Mouse (Mus musculus) cerebellum, adult 2 months (tissue): ENCODE data around the gene Prom1.

Source experiments
- CTCF ChIP-seq: fragments of 200-500 bp; IDR thresholded peaks from 2 replicates; pipeline ENCODE4 v1.5.1; 2011; ENCODE audit warnings: low read depth, mild to moderate bottlenecking, control low read depth, low read length, moderate library complexity, borderline replicate concordance; ENCODE audit not compliant: insufficient read depth
- POLR2A ChIP-seq: fragments of 200-500 bp; IDR thresholded peaks from 2 replicates; pipeline ENCODE4 v1.6.1; 2011; ENCODE audit warnings: low read length, control low read depth, borderline replicate concordance; ENCODE audit not compliant: insufficient read depth

GRCm38 (mm10) chr5:44095697-44096096, 6.1 kb downstream of the Prom1 start:
- TF ChIP-seq POLR2A = no peak
- TF ChIP-seq CTCF = no peak
